Mouse (Mus musculus) left cerebral cortex, adult 11 months (tissue): Measurements from ENCODE around the gene Baiap2l2.
"Not testable (repeated sequence)": the region's sequence is repeated elsewhere in the genome, so short reads cannot be mapped to it uniquely, and the experiment has no call there.

Experiments
- DNase-seq: peaks from one replicate; pipeline ENCODE4 v3.0.0; 2022; ENCODE audit warnings: low spot score

The Baiap2l2 gene

GRCm38 (mm10) chr15:79261095-79261725, 24.1 kb downstream of the Baiap2l2 start:
- no peak for DNase-seq

GRCm38 (mm10) chr15:79258521-79258920, 26.8 kb downstream of the Baiap2l2 start:
- no peak for DNase-seq

DNA sequence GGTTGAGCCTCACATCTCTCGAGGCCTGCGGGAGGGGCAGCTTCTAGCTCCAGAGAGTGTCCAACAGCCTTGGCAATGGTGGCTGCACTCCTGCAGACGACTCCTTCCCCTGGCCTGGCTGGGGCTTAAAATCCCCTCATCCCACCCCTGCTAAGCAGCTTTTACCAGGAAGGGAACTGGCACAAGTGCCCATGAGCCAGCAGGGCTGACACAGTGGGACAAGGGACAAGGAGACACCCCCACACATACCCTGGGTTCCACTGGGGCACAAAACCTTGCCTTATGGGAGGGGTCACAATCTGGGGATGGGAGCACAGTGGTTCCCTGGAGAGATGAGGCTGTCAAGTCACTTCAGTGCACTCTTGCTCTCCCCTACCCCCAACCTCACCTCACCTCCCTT, 30.7 kb downstream of the Baiap2l2 start, which contains the start of gene Slc16a8:
TSS of gene Slc16a8 (minus strand) at position 101 of the 400 bp plus-strand sequence.
- no peak for DNase-seq

DNA sequence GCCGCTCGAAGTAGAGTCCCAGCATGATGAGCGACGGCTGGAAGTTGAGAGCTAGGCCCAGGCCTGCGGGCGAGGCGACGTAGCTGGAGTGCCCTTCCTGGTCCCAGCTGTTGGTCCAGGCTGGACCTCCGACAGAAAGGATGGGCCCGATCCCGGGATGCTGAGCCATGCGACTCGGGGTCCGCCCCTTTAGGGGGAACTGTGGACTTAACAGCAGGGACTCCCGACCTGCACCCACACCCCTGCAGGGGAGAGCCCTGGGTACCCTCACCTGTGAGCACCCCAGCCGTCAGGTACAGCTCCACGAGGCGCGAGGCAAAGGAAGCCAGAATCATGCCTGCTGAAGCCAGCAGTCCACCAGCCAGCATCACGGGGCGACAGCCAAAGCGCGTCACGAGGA, 32.8 kb downstream of the Baiap2l2 start:
- DNase-seq, result no peak

DNA sequence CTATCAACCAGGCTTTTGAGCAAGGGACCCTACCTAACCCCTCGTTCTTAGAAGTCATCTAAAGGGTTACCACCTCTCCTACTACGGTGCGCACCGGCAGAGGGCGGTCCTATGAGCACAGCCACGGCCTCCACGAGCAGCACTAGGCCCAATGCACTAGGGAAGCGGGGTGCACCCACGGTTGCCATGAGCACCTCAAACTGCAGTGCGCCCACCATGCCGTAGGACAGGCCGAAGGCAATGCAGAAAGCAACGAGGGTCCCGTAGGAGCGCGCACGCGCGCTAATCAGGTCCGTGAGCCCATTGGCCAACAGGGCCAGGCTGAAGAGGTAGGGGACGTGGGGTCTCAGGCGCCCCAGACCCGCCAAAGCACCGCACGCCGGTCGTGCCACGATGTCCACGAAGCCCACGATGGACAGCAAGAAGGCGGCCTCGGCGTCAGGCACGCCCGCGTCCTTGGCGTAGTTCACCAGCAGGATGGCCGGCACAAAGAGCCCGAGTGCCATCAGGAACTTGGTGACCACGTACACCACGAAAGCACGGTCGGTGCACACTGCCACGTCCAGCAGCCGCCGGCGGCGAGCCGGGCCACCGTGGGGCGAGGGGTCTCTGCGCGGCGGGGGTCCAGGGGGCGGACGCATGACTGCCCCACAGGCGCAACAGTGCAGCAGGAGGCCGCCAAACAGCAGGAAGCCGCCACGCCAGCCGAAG, 33.4 kb downstream of the Baiap2l2 start:
- no peak for DNase-seq

DNA sequence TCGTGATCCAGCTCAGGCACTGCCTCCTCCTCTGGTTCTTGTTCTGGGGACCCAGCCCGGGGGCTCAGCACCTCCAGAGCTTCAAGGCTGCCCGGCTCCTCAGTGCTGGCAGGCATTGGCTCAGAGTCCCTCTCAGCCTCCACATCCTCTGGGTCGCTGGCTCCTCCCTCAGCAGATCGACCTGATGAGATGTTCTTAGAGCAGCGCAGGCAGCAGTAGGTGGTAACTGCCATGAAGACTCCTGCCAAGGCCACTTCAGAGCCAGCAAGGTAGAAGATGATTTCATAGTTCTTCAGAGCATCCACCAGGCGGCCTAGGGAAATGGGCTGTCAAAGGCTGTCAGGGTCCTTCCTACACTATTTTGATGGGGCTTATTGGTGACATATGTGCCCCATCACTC, 34.2 kb downstream of the Baiap2l2 start:
- DNase-seq, result no peak

- no peak for DNase-seq
Observed at GRCm38 (mm10) chr15:79250236-79250635, 35.1 kb downstream of the Baiap2l2 start.

DNA sequence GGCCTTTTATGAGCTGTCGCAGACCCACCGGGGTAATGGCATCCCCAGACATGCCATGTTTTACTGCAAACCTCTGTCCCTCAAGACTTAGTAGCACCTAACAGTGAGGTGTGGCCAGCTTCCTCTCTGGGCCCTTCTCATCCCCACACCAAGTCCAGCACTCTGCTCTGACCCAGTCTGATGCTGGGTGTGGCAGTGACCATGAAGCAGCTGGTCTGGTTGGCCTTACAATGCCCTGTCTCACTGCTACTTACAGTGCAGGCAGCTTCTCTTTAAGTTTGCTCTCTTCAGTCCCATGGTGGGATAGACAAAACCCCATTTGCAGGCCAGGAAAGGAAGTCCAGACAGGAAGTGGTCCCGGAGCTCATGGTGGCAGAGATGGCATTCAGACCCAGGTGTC, 40.0 kb downstream of the Baiap2l2 start:
- DNase-seq, result no peak

DNA sequence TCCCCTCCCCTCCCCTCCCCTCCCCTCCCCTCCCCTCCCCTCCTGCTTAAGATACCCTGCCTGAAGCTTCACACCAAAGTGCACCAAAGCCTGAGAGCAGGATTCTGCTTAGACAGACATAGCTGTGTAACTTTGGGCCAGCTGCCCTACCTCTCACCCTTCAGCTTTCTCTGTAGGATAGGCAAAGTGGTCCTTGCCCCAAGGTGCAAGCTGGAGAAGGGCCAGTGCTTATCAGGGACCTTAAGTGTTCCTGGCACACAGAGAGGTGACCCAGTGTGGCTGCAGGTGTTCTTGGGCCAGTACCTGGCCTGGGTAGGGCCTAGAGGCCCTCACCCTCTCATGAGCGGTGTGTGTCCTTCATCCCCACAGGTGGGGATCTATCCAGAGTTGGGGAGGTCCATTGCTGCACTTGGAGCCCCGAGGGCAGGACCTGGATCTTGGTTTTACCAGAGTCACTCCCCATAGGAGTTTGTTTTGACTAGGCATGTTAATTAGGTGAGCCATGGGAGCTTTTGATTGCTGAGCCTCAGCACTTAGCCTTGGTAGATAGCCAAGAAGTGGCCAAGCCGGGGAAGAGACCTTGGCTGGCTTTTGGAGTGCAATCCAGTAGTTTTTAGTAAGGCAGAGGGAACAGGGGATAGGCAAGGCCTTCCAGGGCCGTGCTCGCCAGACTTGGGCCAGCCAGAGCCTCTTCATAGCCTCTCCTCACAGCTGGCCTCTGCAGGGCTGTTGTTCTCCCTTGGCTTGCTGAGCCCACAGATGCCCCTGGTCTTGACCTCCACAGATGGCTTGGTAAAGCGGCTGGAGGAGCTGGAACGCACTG, 41.1 kb downstream of the Baiap2l2 start:
- no peak for DNase-seq

GRCm38 (mm10) chr15:79243234-79244042, 41.9 kb downstream of the Baiap2l2 start:
- DNase-seq, result peak; percentile 97

GRCm38 (mm10) chr15:79242574-79243233, 42.6 kb downstream of the Baiap2l2 start:
- no peak for DNase-seq

DNA sequence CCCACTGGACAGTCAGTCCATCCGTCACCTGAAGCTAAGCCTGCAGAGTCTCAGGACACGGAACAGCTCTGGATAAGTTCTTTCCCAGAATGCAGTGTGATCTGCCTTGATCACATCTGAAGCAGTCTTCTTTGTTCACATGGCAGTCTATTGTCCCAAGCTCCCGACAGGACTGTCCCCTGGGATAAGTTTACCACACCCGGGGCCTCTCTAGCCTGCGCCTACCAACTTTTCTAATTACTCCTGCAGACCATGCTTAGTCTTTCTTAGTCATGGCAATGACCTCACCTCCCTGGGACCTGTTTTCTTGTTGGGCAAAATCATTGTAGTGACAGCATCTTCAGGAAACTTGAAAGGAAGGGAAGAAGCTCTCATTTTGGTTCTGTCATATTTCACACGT, 47.3 kb downstream of the Baiap2l2 start:
- no peak for DNase-seq

- DNase-seq, result no peak
Observed at GRCm38 (mm10) chr15:79235268-79235667, 50.1 kb downstream of the Baiap2l2 start.

DNA sequence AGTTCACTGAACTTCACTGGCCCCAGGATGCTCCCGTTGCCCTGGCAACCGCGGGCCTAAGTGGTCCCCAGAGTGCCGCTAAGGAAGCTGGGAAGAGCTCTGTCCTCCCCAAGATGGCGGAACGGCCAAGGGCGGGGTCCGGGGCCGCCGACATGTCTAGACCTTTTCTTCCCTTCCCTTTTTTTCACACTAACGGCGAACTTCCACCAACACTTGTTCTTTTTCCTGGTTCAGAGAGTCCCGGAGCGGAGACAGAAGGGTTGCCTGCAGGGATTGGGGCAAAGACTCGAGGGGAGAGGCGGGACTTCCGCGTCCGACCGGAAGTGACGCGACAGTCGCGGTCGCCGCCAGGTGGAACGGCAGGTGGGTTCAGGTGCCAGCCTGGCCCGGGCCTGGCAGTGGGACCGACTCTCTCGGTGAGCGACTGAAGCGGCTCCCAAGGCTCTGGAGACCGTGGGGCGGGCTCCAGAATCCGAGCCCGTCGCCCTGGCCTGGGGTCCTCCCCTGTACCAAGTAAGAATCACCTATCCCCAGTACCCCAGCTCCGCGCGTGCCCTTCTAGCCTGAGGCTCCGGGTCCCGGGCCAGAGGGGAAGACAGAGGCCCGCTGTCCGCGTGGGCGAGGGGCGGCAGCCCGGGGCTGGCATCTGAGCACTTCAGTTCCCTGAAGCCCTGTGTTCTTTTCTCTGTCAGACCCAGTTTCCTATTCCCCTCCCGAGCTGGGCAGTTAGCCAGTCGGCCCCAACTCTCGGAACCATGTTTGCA, 56.1 kb downstream of the Baiap2l2 start, which contains the start of the genes Pick1 and Gm49486:
TSS of gene Pick1 (plus strand) at position 116 of the 764 bp plus-strand sequence.
TSS of gene Gm49486 (plus strand) at position 334 of the 764 bp plus-strand sequence.
- peak; percentile 75 for DNase-seq

- not testable (repeated sequence) for DNase-seq
Observed at GRCm38 (mm10) chr15:79225780-79226179, 59.6 kb downstream of the Baiap2l2 start.

GRCm38 (mm10) chr15:79224685-79225084, 60.7 kb downstream of the Baiap2l2 start:
- DNase-seq, result peak; percentile 88

- no peak for DNase-seq
Observed at GRCm38 (mm10) chr15:79223641-79224040, 61.7 kb downstream of the Baiap2l2 start.

GRCm38 (mm10) chr15:79219572-79219971, 65.8 kb downstream of the Baiap2l2 start:
- no peak for DNase-seq

DNA sequence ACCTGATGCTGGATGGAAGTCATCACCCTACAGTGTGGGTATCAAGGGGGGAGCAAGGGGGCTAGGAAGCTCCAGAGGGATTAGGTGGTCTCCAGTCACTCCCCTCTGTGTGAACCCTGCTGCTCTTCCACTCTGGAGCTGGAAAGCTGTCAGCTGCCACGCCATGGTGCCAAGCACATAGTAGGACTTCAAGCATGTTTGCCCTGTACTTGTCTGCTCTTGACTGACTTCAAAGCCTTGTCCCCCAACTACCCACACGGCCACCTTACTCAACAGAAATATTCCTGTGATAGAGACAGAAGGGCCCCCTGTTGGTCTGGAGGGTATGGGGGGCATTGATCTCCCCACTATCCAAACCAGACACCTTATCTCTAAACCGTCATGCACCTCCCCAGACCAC, 69.1 kb downstream of the Baiap2l2 start:
- DNase-seq, result no peak

DNA sequence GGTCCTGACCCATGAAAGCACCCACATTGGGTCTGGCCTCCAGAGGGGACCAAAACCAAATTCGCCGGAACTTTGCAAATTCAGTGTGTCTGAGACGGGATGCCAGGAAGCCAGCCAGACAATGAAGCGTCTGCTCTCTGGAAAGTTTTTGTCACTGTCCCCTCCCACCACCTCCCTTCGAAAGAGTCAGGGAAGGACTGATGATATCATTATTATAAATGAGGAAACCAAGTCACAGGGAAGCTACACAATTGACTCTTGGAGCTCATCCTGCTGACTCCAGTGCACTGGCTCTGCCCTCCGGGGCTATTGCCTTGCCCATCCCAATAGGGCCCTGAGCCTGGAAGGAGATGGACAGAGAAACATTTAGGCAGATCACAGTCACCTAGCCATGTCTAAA, 71.7 kb downstream of the Baiap2l2 start:
- DNase-seq, result no peak
